Mouse (Mus musculus): Measurements from ENCODE around the gene Nim1k. TPM values are rescaled to one million over a fixed set of nuclear protein-coding genes. Genes with fewer than 3 reads are reported as not detected.

Nim1k gene
- total and polyA plus RNA-seq, 3 experiments, result 0.03 TPM; not detected in 2

DNA sequence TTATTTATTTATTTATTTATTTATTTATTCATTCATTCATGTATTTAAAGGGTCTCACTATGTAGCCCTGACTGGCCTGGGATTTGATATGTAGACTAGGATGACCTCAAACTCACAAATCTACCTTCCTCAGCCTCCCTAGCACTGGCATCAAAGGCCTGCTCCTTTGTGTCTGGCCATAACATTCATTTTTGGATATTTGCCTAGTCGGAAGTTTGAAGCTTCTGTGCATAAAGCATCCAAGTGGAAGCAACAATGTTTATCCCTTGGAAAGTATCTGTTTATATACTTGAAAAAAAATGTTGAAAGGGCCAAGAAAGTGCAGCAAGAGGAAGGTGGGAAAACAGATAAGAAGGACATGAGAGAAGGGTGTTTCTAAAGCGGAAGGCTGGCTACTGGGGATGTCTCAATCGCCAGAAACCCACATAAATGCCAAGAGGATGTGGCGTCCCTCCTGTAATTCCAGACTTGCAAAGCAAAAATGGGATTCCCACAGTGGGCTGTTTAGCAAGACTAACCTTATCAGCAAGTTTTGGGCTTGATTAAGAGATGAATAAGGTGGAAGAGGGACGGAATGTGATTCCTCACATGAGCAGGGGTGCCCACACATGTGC is 37.2 kb upstream of the Nim1k start:
- no peak overlapping the region for H3K9ac ChIP-seq (ENCODE audit: control insufficient read depth, low read depth, low read length, poor library complexity, severe bottlenecking)
- peaks cover 6 to 20% of the 10 kb centered on the region in 2 experiments for H3K36me3 ChIP-seq (ENCODE audit: control insufficient read depth in 1 of 2, insufficient read depth in 2 of 2, low read length in 2 of 2)
- H3K4me1 ChIP-seq (ENCODE audit: control insufficient read depth in 1 of 2, insufficient read depth in 2 of 2, low read length in 2 of 2), result peaks cover 3 to 13% of the 10 kb centered on the region in 2 experiments; a peak in 3 of 4 replicates
- no peak for TF ChIP-seq ZMIZ1 (IDR thresholded peaks at IDR 0.05; ENCODE audit: low read depth, low read length)
- TF ChIP-seq MAZ (IDR thresholded peaks at IDR 0.05; ENCODE audit: low read depth, low read length), result no peak
- no peak for TF ChIP-seq MAX (IDR thresholded peaks at IDR 0.05; ENCODE audit: low read length)
- no peak for TF ChIP-seq KAT2A (conservative IDR thresholded peaks at IDR 0.05; ENCODE audit: low read depth, low read length)
- no peak overlapping the region for H3K27ac ChIP-seq (ENCODE audit: control insufficient read depth, low read depth, low read length)
- no peaks in the 10 kb centered on the region for H3K27me3 ChIP-seq (ENCODE audit: control insufficient read depth in 1 of 2, insufficient read depth in 2 of 2, low read length in 2 of 2)
- H3K9me3 ChIP-seq (replicated peaks; ENCODE audit: insufficient read depth, low read length), result no peaks in the 10 kb centered on the region
- no peak overlapping the region for H3K4me3 ChIP-seq (ENCODE audit: control insufficient read depth in 1 of 2, insufficient read depth in 1 of 2, low read depth in 2 of 2, low read length in 2 of 2)
- no peak for DNase-seq (ENCODE audit: low read depth, low spot score)
- H3K79me2 ChIP-seq (ENCODE audit: control insufficient read depth, insufficient read depth, low read length, poor library complexity), result peaks cover 28% of the 10 kb centered on the region

DNA sequence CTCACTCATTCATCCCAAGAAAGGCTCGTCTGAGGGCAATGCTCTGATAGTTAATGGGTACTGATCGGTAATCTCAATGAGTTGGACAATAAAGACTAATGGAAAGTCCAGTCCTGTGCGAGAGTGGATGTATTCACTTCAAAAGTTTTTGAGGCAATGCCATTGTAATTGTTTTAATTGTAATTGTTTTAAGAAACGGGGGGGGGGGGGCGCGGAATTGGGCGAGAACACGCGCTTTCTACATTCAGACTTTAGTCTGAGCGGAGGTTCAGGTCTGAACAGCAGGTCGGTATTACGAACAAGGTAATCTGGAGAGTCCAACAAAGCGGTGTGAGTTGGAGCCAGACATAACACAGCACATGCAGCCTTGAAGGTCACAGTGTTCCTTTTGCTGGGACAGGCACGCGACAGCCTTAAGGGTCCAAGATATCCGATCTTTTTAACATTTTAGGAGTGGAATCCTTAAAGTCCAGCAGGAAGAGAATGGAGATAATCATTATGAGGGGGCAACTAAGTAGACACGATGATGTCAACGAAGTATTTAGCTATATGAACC is 36.0 kb upstream of the Nim1k start:
- Histone ChIP-seq H3K9ac (ENCODE audit: control insufficient read depth, low read depth, low read length, poor library complexity, severe bottlenecking) (peak overlapping the region; percentile 93), H3K4me1 (ENCODE audit: control insufficient read depth in 1 of 2, insufficient read depth in 2 of 2, low read length in 2 of 2) (peaks cover 3 to 13% of the 10 kb centered on the region in 2 experiments; a peak in 3 of 4 replicates), H3K27ac (ENCODE audit: control insufficient read depth, low read depth, low read length) (peak overlapping the region; percentile 79), H3K27me3 (ENCODE audit: control insufficient read depth in 1 of 2, insufficient read depth in 2 of 2, low read length in 2 of 2) (no peaks in the 10 kb centered on the region), H3K4me3 (ENCODE audit: control insufficient read depth in 1 of 2, insufficient read depth in 1 of 2, low read depth in 2 of 2, low read length in 2 of 2) (peak overlapping the region; percentile 85 to 91), H3K36me3 (ENCODE audit: control insufficient read depth in 1 of 2, insufficient read depth in 2 of 2, low read length in 2 of 2) (peaks cover 11 to 25% of the 10 kb centered on the region in 2 experiments), H3K79me2 (ENCODE audit: control insufficient read depth, insufficient read depth, low read length, poor library complexity) (peaks cover 29% of the 10 kb centered on the region), H3K9me3 (replicated peaks; ENCODE audit: insufficient read depth, low read length) (no peaks in the 10 kb centered on the region)
- no peak for TF ChIP-seq MYB (IDR thresholded peaks at IDR 0.05; ENCODE audit: low read depth, low read length)
- TF ChIP-seq ZC3H11A (IDR thresholded peaks at IDR 0.05; ENCODE audit: low read depth, low read length), result no peak
- 0 out of 2 replicates have a peak, but pooled peaks have one; percentile 29 for TF ChIP-seq USF1 (IDR thresholded peaks at IDR 0.05; ENCODE audit: low read depth, low read length)
- no peak for TF ChIP-seq RCOR1 (IDR thresholded peaks at IDR 0.05; ENCODE audit: low read depth, low read length)
- peak; percentile 15 to 17; a peak in 1 of 4 replicates for TF ChIP-seq POLR2A (IDR thresholded peaks at IDR 0.05; ENCODE audit: control insufficient read depth in 1 of 2, insufficient read depth in 1 of 2, low read depth in 1 of 2, low read length in 2 of 2, poor library complexity in 1 of 2)
- TF ChIP-seq MXI1 (IDR thresholded peaks at IDR 0.05; ENCODE audit: low read depth, low read length), result peak; percentile 88
- TF ChIP-seq POLR2AphosphoS2 (IDR thresholded peaks at IDR 0.05; ENCODE audit: low read length), result peak; percentile 59; the same call in 1 of the 2 replicates
- peak; percentile 95 for TF ChIP-seq MYC (IDR thresholded peaks at IDR 0.05; ENCODE audit: low read depth, low read length)
- TF ChIP-seq USF2 (IDR thresholded peaks at IDR 0.05; ENCODE audit: borderline replicate concordance in 1 of 2, insufficient read depth in 1 of 2, low read depth in 1 of 2, low read length in 2 of 2), result no peak
- TF ChIP-seq TAL1 (IDR thresholded peaks at IDR 0.05; ENCODE audit: low read length), result no peak
- no peak for TF ChIP-seq EP300 (IDR thresholded peaks at IDR 0.05; ENCODE audit: low read depth in 1 of 2, low read length in 2 of 2)
- TF ChIP-seq SIN3A (IDR thresholded peaks at IDR 0.05; ENCODE audit: low read length), result peak; percentile 38; the same call in 1 of the 2 replicates
- TF ChIP-seq MAFK (IDR thresholded peaks at IDR 0.05; ENCODE audit: borderline replicate concordance, low read depth, low read length), result no peak
- no peak for TF ChIP-seq JUND (IDR thresholded peaks at IDR 0.05; ENCODE audit: low read depth, low read length)
- TF ChIP-seq ZNF384 (IDR thresholded peaks at IDR 0.05; ENCODE audit: low read depth, low read length), result no peak
- 0 out of 2 replicates have a peak, but pooled peaks have one; percentile 13 for TF ChIP-seq MAZ (IDR thresholded peaks at IDR 0.05; ENCODE audit: low read depth, low read length)
- TF ChIP-seq CTCF (IDR thresholded peaks at IDR 0.05 in 2 of 3, conservative IDR thresholded peaks at IDR 0.05 in 1 of 3; ENCODE audit: control insufficient read depth in 1 of 3, insufficient read depth in 1 of 3, low read depth in 2 of 3, low read length in 3 of 3, poor library complexity in 1 of 3, severe bottlenecking in 1 of 3), result 0 out of 6 replicates have a peak, but pooled peaks of 1 of the 3 experiments have one; percentile 0
- no peak for TF ChIP-seq SMC3 (IDR thresholded peaks at IDR 0.05; ENCODE audit: low read depth, low read length)
- no peak for TF ChIP-seq CHD1 (IDR thresholded peaks at IDR 0.05; ENCODE audit: low read depth, low read length)
- no peak for TF ChIP-seq UBTF (IDR thresholded peaks at IDR 0.05; ENCODE audit: borderline replicate concordance, insufficient read depth, low read depth, low read length)
- peak; percentile 88 for TF ChIP-seq MAX (IDR thresholded peaks at IDR 0.05; ENCODE audit: low read length)
- DNase-seq (ENCODE audit: low read depth, low spot score), result peak; percentile 46
